Mouse (Mus musculus) activated CD4-positive, CD25-positive, alpha-beta regulatory T cell (primary cell): ENCODE results near the gene Dpp3. TPM values are rescaled to one million over a fixed set of nuclear protein-coding genes. Genes with fewer than 3 reads are reported as not detected.

ENCODE experiments used
- polyA plus RNA-seq, 2 experiments: library from polyadenylated mRNA; unstranded; fragments of 100-300 nt; shearing (Covaris generic); gene quantifications; one replicate each; pipeline ENCODE4 v1.2.1; 2017

Gene Dpp3
- 100 to 1,000 TPM in 1 of 2 experiments, 10 to 100 TPM in 1; 85.9 to 129 TPM for polyA plus RNA-seq

DNA sequence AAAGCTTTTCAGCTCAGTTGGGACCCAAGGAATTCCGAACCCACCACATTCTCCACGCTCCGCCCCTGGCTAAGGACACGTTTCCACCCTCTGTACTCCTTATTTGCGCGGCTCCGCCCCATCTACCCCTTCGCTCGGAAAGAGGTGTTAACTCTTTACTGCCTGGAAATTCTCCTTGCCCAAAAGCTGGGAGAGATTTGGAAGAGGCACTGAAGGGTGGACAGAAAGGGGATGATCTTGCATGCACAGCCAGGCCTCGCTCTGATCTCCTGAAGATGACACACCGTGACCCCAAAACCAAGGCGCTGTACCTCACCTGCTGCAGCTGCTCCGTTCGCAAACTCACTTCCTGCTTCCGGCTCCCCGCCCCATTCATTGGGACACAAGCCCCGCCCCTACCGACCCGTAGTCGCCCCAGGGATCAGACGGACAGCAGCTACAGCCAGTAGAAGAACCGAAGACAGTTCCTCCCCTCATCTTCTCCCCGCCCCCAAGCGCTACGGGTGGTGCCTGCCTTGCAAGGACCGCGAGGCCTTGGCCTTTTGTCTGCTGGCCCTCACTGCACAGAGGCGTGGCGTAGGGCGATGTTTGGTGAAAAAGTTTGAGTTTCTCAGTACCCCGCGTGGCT lies at the start of gene Dpp3:
TSS of gene Dpp3 (minus strand) at position 384 of the 628 bp plus-strand sequence.

DNA sequence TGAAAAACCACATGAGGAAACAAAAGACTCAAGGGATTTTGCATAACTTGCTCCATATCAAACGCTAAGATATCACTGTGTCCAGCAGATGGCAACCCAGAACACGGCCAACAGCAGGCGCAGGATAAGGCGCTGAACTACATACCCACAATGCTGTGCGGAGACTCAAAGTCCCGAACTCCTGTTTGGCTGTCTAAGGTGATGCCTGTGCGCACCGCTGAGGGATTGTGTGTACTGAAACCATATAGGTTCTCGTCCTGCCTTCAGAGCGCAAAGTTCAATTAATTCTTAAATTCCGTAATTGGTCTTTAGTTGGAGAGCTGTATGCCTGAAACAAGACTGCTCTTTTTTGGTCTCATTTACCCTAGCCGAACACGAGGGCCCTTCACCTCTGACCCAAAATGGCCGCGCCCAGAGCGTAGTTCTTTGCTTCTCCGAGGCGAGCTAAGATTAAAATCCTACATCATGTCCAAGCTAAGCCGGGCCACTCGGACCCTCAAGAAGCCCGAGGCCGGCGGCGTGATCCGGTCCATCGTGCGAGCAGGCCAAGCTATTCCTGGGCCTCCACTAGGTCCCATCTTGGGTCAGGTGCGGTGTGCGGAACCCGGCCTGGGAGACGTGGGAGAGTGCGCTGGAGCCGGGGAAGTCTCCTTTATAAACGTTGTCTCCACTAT lies 34.0 kb upstream of the Dpp3 start, which contains the start of gene Mrpl11:
TSS of gene Mrpl11 (plus strand) at position 220 of the 674 bp plus-strand sequence.

DNA sequence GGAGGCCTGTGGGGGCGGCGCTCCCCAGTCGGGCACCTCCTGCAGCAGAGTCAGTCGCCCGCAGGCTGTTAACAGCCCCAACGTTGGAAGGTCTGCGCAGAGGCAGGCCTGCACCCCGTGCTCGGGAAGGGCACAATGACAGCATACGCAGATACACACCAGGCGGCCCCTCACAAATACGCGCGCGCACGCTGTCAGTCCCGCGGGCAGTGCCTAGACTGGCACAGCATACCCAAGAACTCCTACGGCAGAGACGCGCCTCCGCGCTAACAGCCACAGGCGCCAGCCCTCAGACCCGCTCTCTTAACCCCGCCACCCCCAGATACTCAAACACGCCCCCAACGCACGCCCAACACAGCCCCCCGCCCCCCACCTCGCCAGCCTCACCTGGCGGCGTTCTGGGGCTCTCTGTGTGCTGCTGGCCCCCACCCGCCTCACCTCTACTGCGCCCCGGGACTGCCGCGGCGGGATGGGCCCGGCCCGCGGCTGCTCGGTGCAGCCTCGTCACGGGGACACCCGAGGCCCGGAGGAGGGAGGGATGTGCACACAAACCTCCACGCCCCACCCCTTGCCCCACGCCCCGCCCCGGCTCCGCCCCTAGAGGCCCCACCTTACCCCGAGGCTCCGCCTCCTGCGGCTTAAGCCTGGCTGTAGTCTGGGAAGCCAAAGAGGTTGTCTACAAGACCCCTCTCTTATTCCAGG lies 14.6 kb upstream of the Dpp3 start, which contains the start of gene Peli3:
TSS of gene Peli3 (minus strand) at position 577 of the 702 bp plus-strand sequence.

DNA sequence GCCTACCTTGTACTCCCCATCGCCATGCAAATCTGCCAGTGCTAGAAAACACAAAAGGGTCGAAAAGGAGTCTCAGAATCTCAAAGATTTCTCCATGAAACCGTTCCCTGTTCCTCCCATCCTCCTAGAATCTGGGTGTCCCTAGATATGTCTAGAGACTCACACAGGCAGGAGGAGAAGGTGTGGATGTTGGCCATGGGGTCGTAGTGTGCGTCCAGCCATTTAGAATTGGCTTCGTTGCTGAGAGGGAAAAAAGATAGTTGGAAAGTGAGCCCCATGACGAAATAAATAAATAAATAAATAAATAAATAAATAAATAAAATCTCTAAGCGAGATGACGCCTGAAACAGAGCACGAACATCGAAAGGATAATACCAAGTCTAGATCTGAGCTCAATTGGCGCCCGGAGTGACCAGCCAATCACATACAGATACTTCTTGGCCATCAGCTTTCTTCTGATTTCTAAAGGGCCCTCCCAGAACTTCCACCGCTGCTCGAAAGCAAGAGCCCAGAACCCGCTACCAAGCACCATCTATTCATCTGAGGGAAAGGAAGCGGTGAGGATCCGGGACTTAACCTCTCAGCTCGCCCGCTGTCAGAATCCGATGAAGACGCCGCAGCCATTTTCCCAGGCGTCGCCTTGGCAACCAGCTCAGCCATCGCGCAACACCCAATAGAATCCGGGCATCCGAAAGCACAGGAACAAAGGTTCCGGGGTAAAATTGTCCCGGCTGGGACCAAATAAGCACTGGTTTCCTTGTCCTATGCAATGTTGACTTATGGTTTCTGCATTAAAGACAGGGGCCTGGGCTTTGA lies 21.9 kb downstream of the Dpp3 start, which contains the start of gene Bbs1:
TSS of gene Bbs1 (minus strand) at position 650 of the 816 bp plus-strand sequence.

DNA sequence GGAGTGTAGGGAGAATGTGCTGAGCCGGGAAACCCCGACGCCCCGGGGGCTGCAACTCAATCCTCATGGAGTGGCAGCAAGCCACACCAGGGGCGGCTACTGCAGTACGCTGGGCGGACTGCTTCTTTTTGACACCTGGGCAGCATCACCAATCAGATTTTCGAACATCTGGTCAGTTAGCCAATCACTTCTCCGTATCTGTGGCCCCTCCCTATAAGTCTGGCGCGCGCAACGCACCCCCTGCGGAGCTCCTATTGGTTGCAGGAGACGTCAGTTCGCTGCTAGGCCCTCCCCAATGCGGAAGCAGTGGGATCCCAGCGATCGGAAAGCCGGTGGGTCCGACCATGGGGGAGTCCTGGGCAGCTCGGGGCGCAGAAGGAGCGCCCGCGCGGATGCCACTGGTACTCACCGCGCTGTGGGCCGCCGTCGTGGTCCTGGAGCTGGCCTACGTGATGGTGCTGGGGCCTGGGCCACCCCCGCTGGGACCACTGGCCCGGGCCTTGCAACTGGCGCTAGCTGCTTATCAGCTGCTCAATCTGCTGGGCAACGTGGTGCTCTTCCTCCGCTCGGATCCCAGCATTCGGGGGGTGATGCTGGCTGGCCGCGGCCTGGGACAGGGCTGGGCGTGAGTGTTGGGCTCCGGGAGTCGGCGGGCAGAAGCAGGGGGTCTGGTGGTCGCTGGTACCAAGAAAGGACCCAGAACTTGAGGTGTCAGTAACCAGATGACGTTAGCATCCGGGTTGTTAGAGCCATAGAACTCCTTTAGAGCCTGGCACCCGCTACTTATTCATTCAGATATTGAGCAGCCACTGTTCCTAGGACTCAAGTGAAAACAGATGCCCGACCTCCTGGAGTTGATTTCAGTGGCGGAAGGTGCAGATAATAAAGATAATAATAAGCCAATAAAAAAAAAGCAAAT lies 49.4 kb downstream of the Dpp3 start, which contains the start of gene Zdhhc24:
TSS of gene Zdhhc24 (plus strand) at position 264 of the 919 bp plus-strand sequence.

DNA sequence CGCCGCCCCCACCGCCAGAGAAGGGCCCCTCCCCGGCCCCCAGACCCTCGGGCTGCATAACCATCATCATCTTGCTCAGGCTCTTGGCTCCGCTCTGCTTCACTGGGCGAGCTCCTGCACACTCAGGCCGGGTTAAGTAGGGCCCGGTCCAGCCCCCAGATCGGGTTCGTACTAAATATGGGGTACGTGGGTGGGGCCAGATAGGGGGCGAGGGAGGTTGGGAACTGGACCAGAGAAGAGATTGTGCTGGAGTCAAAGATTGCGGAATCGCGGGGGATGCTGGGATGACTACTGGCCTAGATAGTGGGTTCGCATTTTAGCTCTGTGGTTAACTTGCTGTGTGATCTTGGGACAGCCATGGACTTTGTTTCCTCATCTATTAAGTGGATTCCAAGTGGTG lies 50.3 kb downstream of the Dpp3 start, which contains the start of gene Actn3:
TSS of gene Actn3 (minus strand) at position 125 of the 400 bp plus-strand sequence.

Other genes starting within 250 kb of the Dpp3 start
- gene Gm960, start 229.6 kb downstream of the Dpp3 start, polyA plus RNA-seq: under 1 TPM in 1 of 2 experiments, not detected in 1; 0.74 TPM
- gene Sptbn2, start 217.1 kb downstream of the Dpp3 start, polyA plus RNA-seq: under 1 TPM; 0.18 to 0.80 TPM
- 10 to 100 TPM; 35.8 TPM for gene Rbm4b, start 171.8 kb downstream of the Dpp3 start, polyA plus RNA-seq
- 10 to 100 TPM; 47.2 to 53.7 TPM for gene Rbm4, start 134.4 kb downstream of the Dpp3 start, polyA plus RNA-seq
- gene Gm21992, start 116.7 kb downstream of the Dpp3 start, polyA plus RNA-seq: 10 to 100 TPM; 24.6 to 37.9 TPM
- 10 to 100 TPM; 37.0 to 61.2 TPM for gene Rbm14, start 116.7 kb downstream of the Dpp3 start, polyA plus RNA-seq
- gene Ccs, start 89.0 kb downstream of the Dpp3 start, polyA plus RNA-seq: 100 to 1,000 TPM; 132 to 164 TPM
- under 1 TPM; 0.05 to 0.41 TPM for gene Ccdc87, start 88.9 kb downstream of the Dpp3 start, polyA plus RNA-seq
- 1 to 10 TPM; 3.3 to 6.6 TPM for gene Ctsf, start 73.2 kb downstream of the Dpp3 start, polyA plus RNA-seq
- under 1 TPM; 0.06 to 0.35 TPM for gene Actn3, start 50.4 kb downstream of the Dpp3 start, polyA plus RNA-seq
- gene Zdhhc24, start 49.6 kb downstream of the Dpp3 start, polyA plus RNA-seq: 10 to 100 TPM in 1 of 2 experiments, 1 to 10 TPM in 1; 6.8 to 12.0 TPM
- under 1 TPM; 0.44 to 0.49 TPM for gene Bbs1, start 21.7 kb downstream of the Dpp3 start, polyA plus RNA-seq
- gene Peli3, start 14.8 kb upstream of the Dpp3 start, polyA plus RNA-seq: under 1 TPM; 0.35 to 0.90 TPM
- 10 to 100 TPM; 51.3 to 68.1 TPM for gene Mrpl11, start 33.9 kb upstream of the Dpp3 start, polyA plus RNA-seq
- gene Npas4, start 62.0 kb upstream of the Dpp3 start, polyA plus RNA-seq: under 1 TPM in 1 of 2 experiments, not detected in 1; 0.85 TPM
- gene Slc29a2, start 95.6 kb upstream of the Dpp3 start, polyA plus RNA-seq: 1 to 10 TPM; 1.7 to 2.1 TPM
- gene B4gat1, start 110.5 kb upstream of the Dpp3 start, polyA plus RNA-seq: 10 to 100 TPM; 12.0 to 16.9 TPM
- under 1 TPM; 0.57 to 0.63 TPM for gene AC124502.3, start 110.6 kb upstream of the Dpp3 start, polyA plus RNA-seq
- 10 to 100 TPM; 79.6 to 86.4 TPM for gene Brms1, start 113.1 kb upstream of the Dpp3 start, polyA plus RNA-seq
- gene Rin1, start 122.2 kb upstream of the Dpp3 start, polyA plus RNA-seq: not detected
- under 1 TPM in 1 of 2 experiments, not detected in 1; 0.26 TPM for gene Cd248, start 139.8 kb upstream of the Dpp3 start, polyA plus RNA-seq
- under 1 TPM in 1 of 2 experiments, not detected in 1; 0.29 TPM for gene Tmem151a, start 157.2 kb upstream of the Dpp3 start, polyA plus RNA-seq
- 10 to 100 TPM; 48.8 to 50.8 TPM for gene Yif1a, start 160.3 kb upstream of the Dpp3 start, polyA plus RNA-seq
- gene Cnih2, start 170.2 kb upstream of the Dpp3 start, polyA plus RNA-seq: 1 to 10 TPM; 2.0 to 5.3 TPM
- 100 to 1,000 TPM; 225 to 243 TPM for gene Rab1b, start 178.8 kb upstream of the Dpp3 start, polyA plus RNA-seq
- gene Klc2, start 190.3 kb upstream of the Dpp3 start, polyA plus RNA-seq: 1 to 10 TPM; 2.6 to 4.1 TPM